Mouse (Mus musculus) erythroblast, embryonic 14.5 days (primary cell): ENCODE data around the gene Tmem38b.

Experiments used
- GATA1 ChIP-seq: IDR thresholded peaks from 2 replicates; pipeline ENCODE4 v1.6.1; 2012; ENCODE audit warnings: low read length, inconsistent platforms, mixed read lengths
- TAL1 ChIP-seq: IDR thresholded peaks from 3 replicates; pipeline ENCODE4 v1.6.1; 2012; ENCODE audit warnings: low read length, inconsistent platforms, mixed read lengths

DNA sequence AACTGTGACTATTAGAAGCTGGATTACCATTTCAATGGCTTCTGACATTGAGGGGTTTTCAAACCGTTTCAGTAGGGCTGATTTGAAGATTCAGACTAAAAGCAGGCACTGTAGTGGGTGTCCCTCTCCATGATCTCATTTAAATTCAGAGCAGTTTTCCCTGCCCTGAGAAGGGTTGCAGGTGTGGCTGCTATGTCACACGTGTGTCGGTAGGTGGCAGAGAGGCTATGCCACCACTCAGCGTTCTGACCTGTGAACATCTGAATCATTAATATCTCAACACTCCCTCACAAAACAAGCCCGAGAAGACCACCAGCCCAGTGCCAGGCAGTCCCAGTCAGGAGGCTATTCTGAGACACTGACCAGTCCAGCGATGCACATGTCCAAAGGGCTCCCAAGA is 79.7 kb downstream of the Tmem38b start:
- TF ChIP-seq GATA1 (no peak), TAL1 (no peak)
